Mouse (Mus musculus) lung, postnatal 0 days (tissue): ENCODE measurements around the gene Noxred1.

Source experiments
- CTCF ChIP-seq: IDR thresholded peaks from 2 replicates; pipeline ENCODE4 v1.5.1; 2016; ENCODE audit warnings: antibody characterized with exemption, mild to moderate bottlenecking
- EP300 ChIP-seq: IDR thresholded peaks from 2 replicates; pipeline ENCODE4 v1.6.1; 2016; ENCODE audit warnings: antibody characterized with exemption, mild to moderate bottlenecking, control low read depth

GRCm38 (mm10) chr12:87278118-87278730, 39.7 kb upstream of the Noxred1 start:
- TF ChIP-seq CTCF (no peak), EP300 (no peak)
